Mouse (Mus musculus) NIH3T3 (cell line): ENCODE measurements around the gene Npm1.

Experiments
- DNase-seq: peaks from one replicate; pipeline ENCODE4 v3.0.0-alpha.2; 2012; ENCODE audit warnings: low read depth

Npm1 gene

DNA sequence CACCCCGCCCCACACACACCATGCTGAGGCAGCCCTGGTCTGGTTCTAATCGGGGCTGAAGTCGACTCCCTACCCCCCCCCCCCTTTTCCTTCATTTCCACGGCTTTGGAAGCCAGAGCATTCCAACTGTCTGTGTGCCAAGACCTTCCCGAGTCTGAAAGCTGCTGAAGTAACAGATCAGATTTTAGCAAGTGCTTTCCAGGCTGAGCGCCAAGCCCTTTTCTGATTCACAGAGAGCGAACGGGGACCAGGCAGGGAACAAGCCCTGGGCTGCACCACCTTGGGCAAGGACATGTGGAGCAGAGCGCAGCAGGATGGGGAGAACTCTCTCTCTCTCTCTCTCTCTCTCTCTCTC lies 16.9 kb downstream of the Npm1 start:
- peak; percentile 99 for DNase-seq

GRCm38 (mm10) chr11:33145201-33146142 lies 17.5 kb downstream of the Npm1 start:
- DNase-seq = peak; percentile 21

GRCm38 (mm10) chr11:33143906-33144305 lies 19.1 kb downstream of the Npm1 start:
- DNase-seq = no peak

DNA sequence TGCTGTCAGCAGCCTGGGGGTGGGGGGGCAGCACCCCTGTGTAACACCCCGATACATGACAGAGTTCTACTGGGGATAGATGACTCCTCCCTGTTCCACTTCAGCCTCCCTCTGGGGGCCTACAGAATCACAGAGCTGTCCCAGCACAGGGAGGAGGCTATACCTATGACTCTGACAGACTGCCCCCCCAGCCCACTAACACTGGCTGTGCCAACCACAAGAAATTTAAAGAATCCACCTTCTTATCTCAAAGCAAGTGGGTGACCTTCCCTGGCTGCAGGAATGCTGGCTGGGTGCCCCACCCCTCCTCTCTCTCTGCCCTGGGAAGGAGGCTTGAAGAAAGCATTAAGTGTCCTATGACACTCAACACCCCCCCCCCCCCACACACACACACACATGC lies 20.2 kb downstream of the Npm1 start:
- DNase-seq = peak; percentile 28

DNA sequence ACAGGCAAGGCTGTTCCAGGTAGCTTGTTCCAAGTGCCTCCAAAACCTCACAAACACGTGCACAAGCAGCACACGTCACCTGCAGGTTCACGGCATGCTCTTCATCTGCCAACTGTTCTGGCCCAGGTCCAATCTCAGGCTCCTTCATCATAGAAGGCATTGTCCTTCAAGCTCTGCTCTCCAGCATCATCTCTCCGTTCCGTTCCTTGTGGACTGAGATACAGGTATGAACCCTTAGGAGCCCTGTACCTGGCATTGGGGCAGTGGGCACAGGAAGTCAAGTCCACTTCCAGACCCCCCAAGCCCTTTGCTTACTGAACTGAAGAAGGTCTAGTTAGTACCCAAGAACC lies 22.9 kb downstream of the Npm1 start:
- no peak for DNase-seq

- no peak for DNase-seq
Measured at GRCm38 (mm10) chr11:33139458-33140110, 23.4 kb downstream of the Npm1 start.

DNA sequence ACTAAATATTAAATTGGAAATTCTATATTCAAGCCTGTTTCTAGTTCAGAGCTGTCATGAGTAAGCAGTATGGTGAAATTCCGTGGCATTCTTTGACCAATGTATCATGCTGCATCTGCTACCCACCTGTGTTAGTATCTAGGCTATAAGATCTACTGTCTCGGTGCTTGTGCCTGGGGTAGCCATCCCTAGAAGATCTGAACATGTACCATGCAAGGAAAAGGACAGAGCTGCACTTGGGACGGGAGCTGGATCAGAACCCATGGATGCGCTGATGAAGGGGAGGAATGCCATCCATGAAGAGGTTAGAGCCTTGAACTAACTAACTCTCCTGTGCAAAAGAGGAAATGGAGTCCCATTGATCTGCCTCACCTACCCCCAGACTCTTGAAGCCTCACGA lies 24.3 kb downstream of the Npm1 start:
- DNase-seq = no peak

- no peak for DNase-seq
Measured at GRCm38 (mm10) chr11:33134391-33134986, 28.5 kb downstream of the Npm1 start.

DNA sequence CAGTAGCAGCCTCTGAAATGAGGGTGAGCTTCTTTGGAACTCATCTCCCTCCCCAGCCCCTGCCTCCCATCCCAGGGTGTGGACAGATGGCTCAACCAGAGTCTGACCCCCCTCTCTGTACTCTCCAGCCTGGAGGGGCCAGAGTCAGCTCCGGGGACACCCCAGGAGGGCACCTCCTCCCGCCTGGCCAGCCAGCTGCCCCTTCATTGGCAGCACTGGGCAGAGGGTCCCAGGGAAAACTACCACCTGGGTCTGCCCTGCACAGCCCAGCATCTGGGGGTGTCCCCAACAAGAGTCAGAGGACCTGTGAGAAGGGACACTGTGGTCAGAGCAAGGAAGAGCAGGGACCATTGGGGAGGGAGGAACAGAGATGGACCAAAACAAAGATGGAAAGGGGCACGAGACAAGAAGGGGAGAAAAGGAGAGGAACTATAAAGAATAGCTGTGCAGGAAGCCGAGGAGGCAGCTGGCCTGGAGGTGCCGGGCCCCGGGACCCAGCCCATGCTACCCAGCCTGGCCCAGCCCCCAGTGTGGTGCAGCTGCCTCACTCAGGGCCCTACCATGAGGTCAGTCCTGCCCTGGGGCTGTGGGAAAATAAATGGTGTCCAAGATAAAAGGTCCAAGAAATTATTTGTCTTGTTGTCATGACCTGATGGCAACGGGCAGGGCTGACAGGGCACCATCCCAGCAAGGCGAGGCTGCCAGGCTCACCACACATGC lies 30.2 kb downstream of the Npm1 start:
- DNase-seq = no peak

DNA sequence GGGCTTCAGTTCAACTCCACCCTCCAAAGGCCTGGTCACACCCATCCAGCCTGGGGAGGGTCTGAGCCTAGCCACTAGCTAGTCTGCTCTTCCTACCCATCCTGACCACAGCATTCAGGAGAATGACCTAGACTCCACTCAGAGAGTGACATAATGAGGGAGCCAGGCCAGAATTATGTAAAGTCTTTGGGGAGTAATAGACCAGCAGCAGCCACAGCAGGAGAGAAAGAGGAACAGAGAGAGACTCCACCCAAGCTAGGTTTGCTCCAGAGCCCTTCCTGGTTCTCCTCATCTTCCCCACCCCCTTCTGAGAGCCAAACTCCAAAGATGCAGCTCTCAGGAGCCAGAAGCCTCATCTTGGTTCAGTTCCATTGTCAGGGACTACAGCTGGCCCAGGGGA lies 35.9 kb downstream of the Npm1 start:
- DNase-seq = no peak

- DNase-seq = no peak
Measured at GRCm38 (mm10) chr11:33122575-33123268, 40.3 kb downstream of the Npm1 start.

DNA sequence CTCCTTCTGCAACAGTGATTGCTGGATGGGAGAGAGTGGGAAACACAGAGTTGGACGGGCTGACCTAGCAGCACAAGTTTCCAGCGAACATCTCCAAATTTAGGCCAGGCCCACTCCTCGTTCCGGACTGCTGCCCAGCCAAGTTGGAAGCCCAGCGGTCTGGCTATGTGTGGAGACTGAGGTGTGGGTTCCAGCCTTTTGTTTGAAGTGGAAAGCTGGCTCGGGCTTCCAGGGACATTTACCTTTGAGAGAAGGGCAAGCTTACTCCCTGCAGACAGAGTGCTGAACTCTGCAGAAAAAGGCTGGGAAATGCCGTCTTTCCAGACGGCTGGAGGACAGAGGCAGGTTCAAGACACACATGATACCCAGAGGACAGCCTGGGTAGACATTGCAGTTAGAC lies 43.5 kb downstream of the Npm1 start:
- no peak for DNase-seq

DNA sequence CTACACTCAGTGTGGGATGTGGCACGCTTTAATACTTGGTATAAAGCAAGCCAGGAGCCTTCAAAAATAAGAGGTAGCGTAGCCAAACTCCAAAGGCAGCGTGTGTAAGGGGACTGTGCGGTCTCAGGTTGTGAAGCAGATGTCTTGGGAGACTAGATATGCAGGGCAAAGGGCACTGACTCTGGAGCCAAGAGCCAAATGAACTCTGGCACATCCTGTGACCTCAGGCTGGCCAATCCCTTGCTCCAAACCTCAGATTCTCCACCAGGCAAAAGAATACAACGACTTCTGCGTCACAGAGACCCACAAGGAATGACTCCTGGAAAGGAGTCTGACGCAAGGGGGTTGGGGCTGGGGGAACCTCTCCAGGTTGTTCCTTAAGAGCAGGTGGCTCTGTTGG lies 43.9 kb downstream of the Npm1 start:
- DNase-seq = no peak

GRCm38 (mm10) chr11:33118480-33118879 lies 44.5 kb downstream of the Npm1 start:
- no peak for DNase-seq

GRCm38 (mm10) chr11:33115796-33116195 lies 47.2 kb downstream of the Npm1 start:
- no peak for DNase-seq

- no peak for DNase-seq
Measured at GRCm38 (mm10) chr11:33112407-33112806, 50.6 kb downstream of the Npm1 start.

- DNase-seq = no peak
Measured at GRCm38 (mm10) chr11:33110111-33110510, 52.9 kb downstream of the Npm1 start.

- no peak for DNase-seq
Measured at GRCm38 (mm10) chr11:33107540-33107939, 55.5 kb downstream of the Npm1 start.

- peak; percentile 66 for DNase-seq
Measured at GRCm38 (mm10) chr11:33104911-33105316, 58.1 kb downstream of the Npm1 start.

DNA sequence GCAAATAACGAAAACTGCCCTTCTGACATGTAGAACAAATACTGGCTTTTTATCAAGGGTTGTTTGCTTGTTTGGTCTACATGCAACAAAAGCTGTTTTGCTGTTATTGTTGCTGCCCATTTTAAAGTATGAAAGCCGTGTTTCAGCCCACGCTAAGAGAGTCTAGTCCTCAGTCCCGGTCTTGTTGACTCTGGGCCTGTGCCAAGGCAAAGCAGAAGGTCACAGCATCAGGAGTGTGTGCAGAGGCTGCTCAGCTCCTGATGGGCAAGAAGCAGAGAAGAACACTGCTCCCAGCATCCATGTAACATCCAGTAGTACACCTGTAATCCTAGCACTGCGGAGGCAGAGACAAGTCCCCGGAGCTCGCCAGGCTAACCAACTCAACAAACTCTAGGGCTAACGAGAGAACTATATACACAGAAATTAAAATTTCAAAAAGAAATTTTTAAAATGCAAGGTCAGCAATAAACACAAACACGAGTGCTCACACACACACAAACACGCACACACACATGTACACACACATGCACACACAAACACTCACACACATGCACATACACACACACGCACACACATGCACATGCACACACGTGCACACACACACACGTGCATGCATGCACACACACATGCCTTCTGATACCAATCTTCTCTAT lies 59.6 kb downstream of the Npm1 start:
- peak; percentile 23 for DNase-seq
